Mouse (Mus musculus) MEL (cell line): ENCODE measurements around the gene Cacna1c. TPM values are rescaled to one million over a fixed set of nuclear protein-coding genes. Genes with fewer than 3 reads are reported as not detected.

Source experiments
- DNase-seq: peaks from one replicate; pipeline ENCODE4 v3.0.0; 2011; ENCODE audit warnings: low read depth, low spot score
- H3K27ac ChIP-seq: 2 replicates; pipeline ENCODE4 v1.5.1; 2012; ENCODE audit warnings: low read depth, mild to moderate bottlenecking, control low read depth, low read length, moderate library complexity; ENCODE audit not compliant: control insufficient read depth
- H3K27me3 ChIP-seq, 2 experiments: fragments of 150-350 bp in 1 of 2; sonication (generic) in 1 of 2; 2 replicates each; pipeline ENCODE4 v1.6.1; 2012; ENCODE audit warnings: low read length in 2 of 2, mild to moderate bottlenecking in 2 of 2, improper control_type of control experiment in 1 of 2, moderate library complexity in 1 of 2; ENCODE audit not compliant: insufficient read depth in 2 of 2, control insufficient read depth in 1 of 2
- H3K36me3 ChIP-seq, 2 experiments: 2 replicates each; pipeline ENCODE4 v1.6.1; 2012 to 2014; ENCODE audit warnings: low read length in 2 of 2, improper control_type of control experiment in 1 of 2, inconsistent platforms in 1 of 2, mild to moderate bottlenecking in 1 of 2; ENCODE audit not compliant: insufficient read depth in 2 of 2, control insufficient read depth in 1 of 2
- H3K4me1 ChIP-seq, 2 experiments: fragments of 150-350 bp in 1 of 2; sonication (generic) in 1 of 2; 2 replicates each; pipeline ENCODE4 v1.6.1; 2012; ENCODE audit warnings: low read length in 2 of 2, improper control_type of control experiment in 1 of 2, mild to moderate bottlenecking in 1 of 2; ENCODE audit not compliant: insufficient read depth in 2 of 2, control insufficient read depth in 1 of 2
- H3K4me3 ChIP-seq, 2 experiments: fragments of 150-350 bp in 1 of 2; sonication (generic) in 1 of 2; 2 replicates each; pipeline ENCODE4 v1.5.1; 2012; ENCODE audit warnings: low read depth in 2 of 2, low read length in 2 of 2, mild to moderate bottlenecking in 2 of 2, moderate library complexity in 2 of 2, control low read depth in 1 of 2, improper control_type of control experiment in 1 of 2; ENCODE audit not compliant: control insufficient read depth in 1 of 2, insufficient read depth in 1 of 2
- H3K79me2 ChIP-seq: 2 replicates; pipeline ENCODE4 v1.6.1; 2012; ENCODE audit warnings: mild to moderate bottlenecking, low read length, moderate library complexity; ENCODE audit not compliant: control insufficient read depth, poor library complexity, insufficient read depth
- H3K9ac ChIP-seq: 2 replicates; pipeline ENCODE4 v1.6.1; 2012; ENCODE audit warnings: low read depth, mild to moderate bottlenecking, control low read depth, low read length, moderate library complexity; ENCODE audit not compliant: control insufficient read depth, poor library complexity, severe bottlenecking
- H3K9me3 ChIP-seq: fragments of 150-350 bp; sonication (generic); replicated peaks from 2 replicates; pipeline ENCODE4 v1.6.1; 2012; ENCODE audit warnings: mild to moderate bottlenecking, low read length, improper control_type of control experiment, moderate library complexity; ENCODE audit not compliant: insufficient read depth
- CHD2 ChIP-seq: IDR thresholded peaks from 2 replicates; pipeline ENCODE4 v1.6.1; 2011; ENCODE audit warnings: low read length, improper control_type of control experiment
- CTCF ChIP-seq, 3 experiments: IDR thresholded peaks in 2 of 3; conservative IDR thresholded peaks in 1 of 3; 2 replicates each; pipeline ENCODE4 v1.5.1; 2011 to 2012; ENCODE audit warnings: low read length in 3 of 3, low read depth in 2 of 3, mild to moderate bottlenecking in 2 of 3, improper control_type of control experiment in 1 of 3, inconsistent platforms in 1 of 3, mixed read lengths in 1 of 3, moderate library complexity in 1 of 3; ENCODE audit not compliant: control insufficient read depth in 1 of 3, insufficient read depth in 1 of 3, poor library complexity in 1 of 3, severe bottlenecking in 1 of 3
- E2F4 ChIP-seq: IDR thresholded peaks from 2 replicates; pipeline ENCODE4 v1.6.1; 2011; ENCODE audit warnings: low read depth, low read length, improper control_type of control experiment, borderline replicate concordance
- ETS1 ChIP-seq: IDR thresholded peaks from 2 replicates; pipeline ENCODE4 v1.6.1; 2012; ENCODE audit warnings: low read depth, mild to moderate bottlenecking, inconsistent platforms, low read length, improper control_type of control experiment, moderate library complexity
- JUND ChIP-seq: IDR thresholded peaks from 2 replicates; pipeline ENCODE4 v1.6.1; 2011; ENCODE audit warnings: low read depth, mild to moderate bottlenecking, improper control_type of control experiment, low read length
- MAX ChIP-seq: IDR thresholded peaks from 2 replicates; pipeline ENCODE4 v1.6.1; 2011; ENCODE audit warnings: low read length, improper control_type of control experiment
- MAZ ChIP-seq: IDR thresholded peaks from 2 replicates; pipeline ENCODE4 v1.6.1; 2012; ENCODE audit warnings: low read depth, mild to moderate bottlenecking, inconsistent platforms, low read length, improper control_type of control experiment
- MXI1 ChIP-seq: IDR thresholded peaks from 2 replicates; pipeline ENCODE4 v1.6.1; 2011; ENCODE audit warnings: mild to moderate bottlenecking, low read depth, low read length, improper control_type of control experiment
- MYC ChIP-seq: IDR thresholded peaks from 2 replicates; pipeline ENCODE4 v1.6.1; 2011; ENCODE audit warnings: low read depth, mild to moderate bottlenecking, low read length, improper control_type of control experiment, moderate library complexity
- NELFE ChIP-seq: IDR thresholded peaks from 2 replicates; pipeline ENCODE4 v1.6.1; 2011; ENCODE audit warnings: low read depth, low read length, improper control_type of control experiment
- POLR2A ChIP-seq, 2 experiments: IDR thresholded peaks; 2 replicates each; pipeline ENCODE4 v1.6.1; 2011 to 2012; ENCODE audit warnings: low read length in 2 of 2, mild to moderate bottlenecking in 2 of 2, control low read depth in 1 of 2, improper control_type of control experiment in 1 of 2, low read depth in 1 of 2, moderate library complexity in 1 of 2; ENCODE audit not compliant: control insufficient read depth in 1 of 2, insufficient read depth in 1 of 2, poor library complexity in 1 of 2
- POLR2AphosphoS2 ChIP-seq: IDR thresholded peaks from 2 replicates; pipeline ENCODE4 v1.6.1; 2011; ENCODE audit warnings: low read length, improper control_type of control experiment
- RAD21 ChIP-seq: IDR thresholded peaks from 2 replicates; pipeline ENCODE4 v1.6.1; 2011; ENCODE audit warnings: mild to moderate bottlenecking, low read depth, low read length, improper control_type of control experiment
- SMC3 ChIP-seq: IDR thresholded peaks from 2 replicates; pipeline ENCODE4 v1.6.1; 2011; ENCODE audit warnings: low read depth, low read length, improper control_type of control experiment
- TBP ChIP-seq: IDR thresholded peaks from 2 replicates; pipeline ENCODE4 v1.8.0; 2011; ENCODE audit warnings: low read depth, low read length, improper control_type of control experiment
- TCF12 ChIP-seq: IDR thresholded peaks from 2 replicates; pipeline ENCODE4 v1.6.1; 2014; ENCODE audit warnings: low read depth, mild to moderate bottlenecking, inconsistent platforms, low read length, improper control_type of control experiment, moderate library complexity
- UBTF ChIP-seq: IDR thresholded peaks from 2 replicates; pipeline ENCODE4 v1.6.1; 2012; ENCODE audit warnings: low read depth, mild to moderate bottlenecking, inconsistent platforms, low read length, improper control_type of control experiment, moderate library complexity, borderline replicate concordance; ENCODE audit not compliant: insufficient read depth
- USF1 ChIP-seq: IDR thresholded peaks from 2 replicates; pipeline ENCODE4 v1.6.1; 2014; ENCODE audit warnings: low read depth, mild to moderate bottlenecking, inconsistent platforms, low read length, improper control_type of control experiment, moderate library complexity
- USF2 ChIP-seq, 2 experiments: IDR thresholded peaks; 2 replicates each; pipeline ENCODE4 v1.6.1; 2011 to 2012; ENCODE audit warnings: improper control_type of control experiment in 2 of 2, low read length in 2 of 2, borderline replicate concordance in 1 of 2, inconsistent platforms in 1 of 2, low read depth in 1 of 2, mild to moderate bottlenecking in 1 of 2; ENCODE audit not compliant: insufficient read depth in 1 of 2
- ZC3H11A ChIP-seq: IDR thresholded peaks from 2 replicates; pipeline ENCODE4 v1.6.1; 2012; ENCODE audit warnings: low read depth, mild to moderate bottlenecking, inconsistent platforms, low read length, improper control_type of control experiment
- ZMIZ1 ChIP-seq: IDR thresholded peaks from 2 replicates; pipeline ENCODE4 v1.6.1; 2012; ENCODE audit warnings: low read depth, mild to moderate bottlenecking, inconsistent platforms, low read length, improper control_type of control experiment, moderate library complexity
- polyA plus RNA-seq, 2 experiments: library from polyadenylated mRNA; stranded (reverse) in 1 of 2; unstranded in 1 of 2; fragments of >175 nt in 1 of 2; fragments of >200 nt in 1 of 2; gene quantifications; 2 replicates each; pipeline versions ENCODE4 v1.2.1 to v1.2.4; 2012; ENCODE audit warnings: low replicate concordance in 2 of 2, low read depth in 1 of 2; ENCODE audit not compliant: insufficient read length in 2 of 2, insufficient read depth in 1 of 2, missing spikeins in 1 of 2
- total RNA-seq: library from RNA; depleted of rRNA; stranded (reverse); fragments of 300-350 nt; gene quantifications from 2 replicates; pipeline ENCODE4 v1.2.3, GENCODE M21; 2012

Gene Cacna1c
- total and polyA plus RNA-seq, 3 experiments, result 3.4 to 4.4 TPM; not detected in 1

GRCm38 (mm10) chr6:119132111-119132735, 64.0 kb downstream of the Cacna1c start:
- Histone ChIP-seq H3K4me1 (no peaks in the 10 kb centered on the region), H3K4me3 (no peak overlapping the region), H3K27ac (no peak overlapping the region), H3K9me3 (no peaks in the 10 kb centered on the region), H3K9ac (no peak overlapping the region), H3K36me3 (no peaks in the 10 kb centered on the region), H3K27me3 (peaks cover 2 to 5% of the 10 kb centered on the region in 2 experiments; a peak in 2 of 4 replicates), H3K79me2 (no peaks in the 10 kb centered on the region)
- no peak for DNase-seq
- TF ChIP-seq USF2 (IDR thresholded peaks at IDR 0.05; ENCODE audit: borderline replicate concordance in 1 of 2, insufficient read depth in 1 of 2, low read depth in 1 of 2, low read length in 2 of 2) (no peak), CHD2 (no peak), POLR2A (IDR thresholded peaks at IDR 0.05; ENCODE audit: control insufficient read depth in 1 of 2, insufficient read depth in 1 of 2, low read depth in 1 of 2, low read length in 2 of 2, poor library complexity in 1 of 2) (no peak), E2F4 (no peak), TBP (no peak), POLR2AphosphoS2 (no peak), ETS1 (no peak), MXI1 (no peak), UBTF (no peak), MAX (no peak), NELFE (no peak), SMC3 (no peak), USF1 (no peak), MAZ (no peak), MYC (no peak), TCF12 (no peak), ZMIZ1 (no peak)
- TF ChIP-seq, all 39 proteins: peak for 0

DNA sequence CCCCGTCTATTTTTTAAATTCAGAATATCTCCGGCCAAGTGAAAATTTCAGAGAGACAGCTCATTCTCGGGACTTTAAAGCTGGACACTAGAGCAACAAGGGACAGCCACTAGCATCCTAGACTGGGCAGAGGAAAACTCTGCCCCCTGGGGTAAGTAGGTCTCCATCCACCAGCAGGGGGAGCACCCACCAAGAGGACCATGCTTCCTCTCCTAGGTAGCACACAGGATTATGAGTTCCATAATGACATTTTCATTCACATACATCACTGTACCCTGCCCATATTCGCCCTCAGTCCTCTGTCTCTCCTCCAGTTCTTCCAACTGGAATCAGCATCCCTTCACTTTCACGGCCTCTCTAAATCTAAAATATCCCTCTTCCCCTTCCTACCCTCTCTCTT, 66.6 kb downstream of the Cacna1c start:
- peak; percentile 58 for DNase-seq
- H3K9me3 ChIP-seq, result no peaks in the 10 kb centered on the region
- H3K27me3 ChIP-seq, result peaks cover 2 to 3% of the 10 kb centered on the region in 2 experiments; a peak in 2 of 4 replicates
- H3K9ac ChIP-seq, result no peak overlapping the region
- H3K36me3 ChIP-seq, result no peaks in the 10 kb centered on the region
- TF ChIP-seq JUND, result no peak
- no peak for TF ChIP-seq TCF12
- peak; percentile 66 to 87 (median 80) for TF ChIP-seq CTCF (IDR thresholded peaks at IDR 0.05 in 2 of 3, conservative IDR thresholded peaks at IDR 0.05 in 1 of 3; ENCODE audit: control insufficient read depth in 1 of 3, insufficient read depth in 1 of 3, low read depth in 2 of 3, low read length in 3 of 3, poor library complexity in 1 of 3, severe bottlenecking in 1 of 3)
- TF ChIP-seq MYC, result 0 out of 2 replicates have a peak, but pooled peaks have one; percentile 30
- TF ChIP-seq MAZ, result no peak
- peak; percentile 89 for TF ChIP-seq SMC3
- no peak for TF ChIP-seq MXI1
- peak; percentile 60 for TF ChIP-seq RAD21
- TF ChIP-seq ZC3H11A, result peak; percentile 64
- H3K4me1 ChIP-seq, result no peaks in the 10 kb centered on the region
- no peak overlapping the region for H3K27ac ChIP-seq
- H3K79me2 ChIP-seq, result no peaks in the 10 kb centered on the region
- H3K4me3 ChIP-seq, result no peak overlapping the region
